In the genomic region with DNA sequence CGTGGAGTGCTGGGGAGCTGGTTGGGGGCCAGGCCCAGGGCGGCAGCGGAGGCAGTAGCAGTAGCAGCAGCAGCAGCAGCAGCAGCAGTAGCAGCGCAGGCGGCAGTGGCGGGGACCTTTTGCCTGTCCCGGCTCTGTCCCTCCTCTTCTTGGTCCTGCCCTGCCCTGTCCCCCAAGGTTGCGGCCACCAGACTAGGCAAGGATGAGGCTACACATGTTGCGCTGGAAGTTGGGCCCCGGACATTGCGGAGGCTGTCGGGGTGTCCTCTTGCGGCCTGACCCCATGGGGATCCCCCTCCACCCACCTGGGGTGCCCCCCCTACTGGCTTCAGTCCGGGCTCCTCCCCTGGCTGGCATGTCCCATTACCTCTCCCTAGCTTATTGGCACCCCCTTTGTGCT, we compare ENCODE assay signal across 8 mouse cellular contexts. TPM values are rescaled to one million over a fixed set of nuclear protein-coding genes. Genes with fewer than 3 reads are reported as not detected.
A peak's percentile ranks its signal among the peaks of the same experiment; 100 is the strongest.
DNase-seq lines count a peak whose midpoint lies in the region; ATAC-seq and TF ChIP-seq lines count a peak whose summit lies in the region.
"Had no signal": no experiment of that assay in that cellular context is flagged by ENCODE, and none has a peak within 500 bp of the region (broad histone marks: within the 10 kb centered on the region; RNA-seq: fewer than 3 reads in every experiment).

No protein-coding gene starts in this region.

- H3K9ac ChIP-seq in forebrain, embryonic 15.5 days (replicated peaks) = 0 out of 2 replicates have a peak overlapping the region, but pooled peaks have one; percentile 49
- H3K9ac ChIP-seq in intestine, postnatal 0 days (ENCODE audit: low read depth, low read length) = no peak overlapping the region

- peaks cover 48% of the 10 kb centered on the region for H3K4me1 ChIP-seq in forebrain, embryonic 15.5 days
- no peaks in the 10 kb centered on the region; the same call in 1 of the 2 replicates for H3K4me1 ChIP-seq in intestine, postnatal 0 days (replicated peaks; ENCODE audit: control insufficient read depth, insufficient read depth, low read length)

- peak overlapping the region; percentile 58 for H3K4me2 ChIP-seq in forebrain, embryonic 15.5 days (replicated peaks)
- peak overlapping the region; percentile 64 for H3K4me2 ChIP-seq in intestine, postnatal 0 days (replicated peaks; ENCODE audit: low read depth)

- no peak for ATAC-seq in forebrain, embryonic 15.5 days (replicated peaks)
- no peak for ATAC-seq in intestine, postnatal 0 days

- no peak for TF ChIP-seq CTCF in intestine, postnatal 0 days (IDR thresholded peaks at IDR 0.05; ENCODE audit: low read depth)

- H3K4me3 ChIP-seq in forebrain, embryonic 15.5 days = peak overlapping the region; percentile 38
- peak overlapping the region; percentile 28 for H3K4me3 ChIP-seq in intestine, postnatal 0 days (ENCODE audit: low read depth, low read length)

- no peaks in the 10 kb centered on the region for H3K9me3 ChIP-seq in forebrain, embryonic 15.5 days
- H3K9me3 ChIP-seq in intestine, postnatal 0 days (ENCODE audit: control insufficient read depth) = no peaks in the 10 kb centered on the region

- 7% methylated on average over 13 of the region's 14 CpGs for WGBS in forebrain, embryonic 15.5 days
- 7% methylated on average over 13 of the region's 14 CpGs for WGBS in intestine, postnatal 0 days

- peaks cover 12% of the 10 kb centered on the region; the same call in 1 of the 2 replicates for H3K27me3 ChIP-seq in forebrain, embryonic 15.5 days
- H3K27me3 ChIP-seq in intestine, postnatal 0 days (replicated peaks; ENCODE audit: control insufficient read depth, insufficient read depth, low read length) = no peaks in the 10 kb centered on the region; the same call in 1 of the 2 replicates
- H3K27me3 ChIP-seq in splenic B cell, adult 2 months (ENCODE audit: control insufficient read depth, insufficient read depth, low read length, poor library complexity, severe bottlenecking) = no peaks in the 10 kb centered on the region

- H3K36me3 ChIP-seq in forebrain, embryonic 15.5 days = no peaks in the 10 kb centered on the region
- H3K36me3 ChIP-seq in intestine, postnatal 0 days (ENCODE audit: control insufficient read depth, insufficient read depth) = 0 out of 2 replicates have a peak, but pooled peaks cover 5% of the 10 kb centered on the region
- no peaks in the 10 kb centered on the region for H3K36me3 ChIP-seq in splenic B cell, adult 2 months (ENCODE audit: control insufficient read depth, insufficient read depth, low read length, poor library complexity, severe bottlenecking)

- peak; percentile 33 for DNase-seq in left cerebral cortex, postnatal 4 days
- DNase-seq in left cerebral cortex, postnatal 14 days (ENCODE audit: low spot score in 2 of 2) = no peak
- peak; percentile 34 for DNase-seq in splenic B cell, adult 2 months (ENCODE audit: low read depth, low spot score)
- DNase-seq in embryo, embryonic 9.5 days (ENCODE audit: extremely low spot score) = no peak
- no peak for DNase-seq in ovary, postnatal 14 days (ENCODE audit: low spot score)

- intact Hi-C loops in left cerebral cortex, postnatal 4 days (cut with DNase I) = loop anchor here (5.0 kb wide), 1 partner anchor 138 kb away; no protein-coding TSS in a partner anchor
- intact Hi-C loops in left cerebral cortex, postnatal 14 days (cut with DNase I) = loop anchor here (2.0 to 5.0 kb wide), 2 partner anchors 68 to 139 kb away; no protein-coding TSS in a partner anchor

- H3K27ac ChIP-seq in forebrain, embryonic 15.5 days (replicated peaks) = no peak overlapping the region; the same call in 1 of the 2 replicates
- no peak overlapping the region for H3K27ac ChIP-seq in intestine, postnatal 0 days (ENCODE audit: low read depth, low read length)

RNA-seq across cellular contexts. Expression of gene Kdelr1, which starts 2.8 kb away (rescaled TPM):
- total RNA-seq in left cerebral cortex, postnatal 4 days (2021) = 100 to 1,000 TPM in 1 of 2 experiments, 10 to 100 TPM in 1; 98.9 to 109 TPM
- total RNA-seq in left cerebral cortex, postnatal 14 days (2021) = 10 to 100 TPM; 87.1 to 98.6 TPM
- polyA plus RNA-seq in forebrain, embryonic 15.5 days (2015; fragmentation: Nextera tagmentation; extraction: Ambion mirVana) = 33.3 and 38.3 TPM in 2 replicates
- 99.6 and 107 TPM in 2 replicates for polyA plus RNA-seq in intestine, postnatal 0 days (2015; fragmentation: Nextera tagmentation; extraction: Ambion mirVana)

RNA-seq across cellular contexts. Expression of gene Grin2d, which starts 8.4 kb away (rescaled TPM):
- 10 to 100 TPM; 31.9 to 39.5 TPM for total RNA-seq in left cerebral cortex, postnatal 4 days (2021)
- total RNA-seq in left cerebral cortex, postnatal 14 days (2021) = 10 to 100 TPM; 21.2 to 22.3 TPM
- 0.84 and 0.92 TPM in 2 replicates for polyA plus RNA-seq in forebrain, embryonic 15.5 days (2015; fragmentation: Nextera tagmentation; extraction: Ambion mirVana)
- 0.66 and 1.1 TPM in 2 replicates for polyA plus RNA-seq in intestine, postnatal 0 days (2015; fragmentation: Nextera tagmentation; extraction: Ambion mirVana)

RNA-seq across cellular contexts. Expression of gene Syngr4, which starts 26.7 kb away (rescaled TPM):
- under 1 TPM in 1 of 2 experiments, not detected in 1; 0.52 TPM for total RNA-seq in left cerebral cortex, postnatal 4 days (2021)
- under 1 TPM; 0.36 to 0.53 TPM for total RNA-seq in left cerebral cortex, postnatal 14 days (2021)
- 0.33 TPM in 1 of 2 replicates, not detected in the other for polyA plus RNA-seq in forebrain, embryonic 15.5 days (2015; fragmentation: Nextera tagmentation; extraction: Ambion mirVana)
- polyA plus RNA-seq in intestine, postnatal 0 days (2015; fragmentation: Nextera tagmentation; extraction: Ambion mirVana) = 0.72 and 0.75 TPM in 2 replicates
- total RNA-seq: liver, adult 2 months had no signal
- polyA plus RNA-seq: liver, adult 2 months had no signal

RNA-seq across cellular contexts. Expression of gene Tmem143, which starts 27.0 kb away (rescaled TPM):
- 10 to 100 TPM; 16.8 to 19.7 TPM for total RNA-seq in left cerebral cortex, postnatal 4 days (2021)
- 10 to 100 TPM; 22.1 to 25.7 TPM for total RNA-seq in left cerebral cortex, postnatal 14 days (2021)
- polyA plus RNA-seq in forebrain, embryonic 15.5 days (2015; fragmentation: Nextera tagmentation; extraction: Ambion mirVana) = 4.8 and 5.7 TPM in 2 replicates
- 6.8 and 7.4 TPM in 2 replicates for polyA plus RNA-seq in intestine, postnatal 0 days (2015; fragmentation: Nextera tagmentation; extraction: Ambion mirVana)

RNA-seq across cellular contexts. Expression of gene Grwd1, which starts 39.0 kb away (rescaled TPM):
- 10 to 100 TPM; 31.8 to 35.5 TPM for total RNA-seq in left cerebral cortex, postnatal 4 days (2021)
- total RNA-seq in left cerebral cortex, postnatal 14 days (2021) = 10 to 100 TPM; 21.0 to 22.2 TPM
- polyA plus RNA-seq in forebrain, embryonic 15.5 days (2015; fragmentation: Nextera tagmentation; extraction: Ambion mirVana) = 46.8 and 46.9 TPM in 2 replicates
- 16.4 and 16.6 TPM in 2 replicates for polyA plus RNA-seq in intestine, postnatal 0 days (2015; fragmentation: Nextera tagmentation; extraction: Ambion mirVana)

Comparison
In these comparisons a context has a peak if more than half of its experiments do, and no peak if none do; other contexts are left out.
1. DNase-seq: peak in left cerebral cortex, postnatal 4 days (single experiment) and splenic B cell, adult 2 months (single experiment); none in left cerebral cortex, postnatal 14 days (0 of 2), embryo, embryonic 9.5 days (single experiment) and ovary, postnatal 14 days (single experiment).